Mouse (Mus musculus): ENCODE data around the gene Ube2b.
A peak's percentile ranks its signal among the peaks of the same experiment; 100 is the strongest.

The Ube2b gene

GRCm38 (mm10) chr11:51967443-51968401 is 32.8 kb downstream of the Ube2b start, which contains the start of gene Cdkn2aipnl:
Cdkn2aipnl (plus strand) TSS chr11:51967661.
- DNase-seq = peak; percentile 96

GRCm38 (mm10) chr11:51966651-51967050 is 33.9 kb downstream of the Ube2b start:
- DNase-seq = no peak

GRCm38 (mm10) chr11:51962277-51962676 is 38.3 kb downstream of the Ube2b start:
- DNase-seq = no peak

DNA sequence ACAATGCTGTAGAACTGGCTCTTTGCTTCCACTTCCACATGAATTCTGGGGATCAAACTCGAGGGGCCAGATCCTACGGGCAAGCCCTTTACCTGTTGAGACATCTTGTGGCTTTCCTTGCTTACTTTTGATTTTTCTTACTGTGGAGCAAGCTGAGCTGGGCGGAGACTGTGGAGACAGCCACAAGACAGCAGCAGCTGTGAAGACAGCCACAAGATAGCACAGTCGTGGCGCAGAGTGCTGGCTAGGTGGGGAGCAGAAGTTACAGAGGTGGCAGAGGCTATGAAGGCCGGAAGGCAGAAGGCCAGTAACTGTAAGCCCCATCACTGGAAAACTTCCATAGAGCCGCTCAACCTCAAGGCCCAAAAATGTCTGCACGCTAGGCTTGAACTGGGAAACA is 38.8 kb downstream of the Ube2b start:
- DNase-seq = no peak

GRCm38 (mm10) chr11:51960967-51961471 is 39.5 kb downstream of the Ube2b start:
- DNase-seq = no peak

DNA sequence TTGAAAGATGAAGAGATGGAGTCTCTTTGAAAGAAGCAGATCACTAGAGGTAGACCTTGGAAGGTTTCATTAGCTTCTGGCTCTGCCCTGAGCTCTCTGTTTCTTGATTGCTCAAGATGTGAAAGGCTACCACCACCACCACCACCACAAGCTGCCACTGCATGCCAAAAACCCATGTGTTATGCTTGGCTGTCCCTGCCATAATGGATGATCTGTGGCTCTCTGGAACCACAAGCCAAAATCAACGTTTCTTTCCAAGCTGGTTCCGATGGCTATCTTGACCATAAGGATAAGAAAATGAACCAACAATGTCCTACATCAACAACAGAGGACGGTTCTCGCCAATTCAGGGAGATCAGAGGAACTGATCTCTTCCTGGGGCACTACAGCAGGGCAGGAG is 40.5 kb downstream of the Ube2b start:
- no peak for DNase-seq

DNA sequence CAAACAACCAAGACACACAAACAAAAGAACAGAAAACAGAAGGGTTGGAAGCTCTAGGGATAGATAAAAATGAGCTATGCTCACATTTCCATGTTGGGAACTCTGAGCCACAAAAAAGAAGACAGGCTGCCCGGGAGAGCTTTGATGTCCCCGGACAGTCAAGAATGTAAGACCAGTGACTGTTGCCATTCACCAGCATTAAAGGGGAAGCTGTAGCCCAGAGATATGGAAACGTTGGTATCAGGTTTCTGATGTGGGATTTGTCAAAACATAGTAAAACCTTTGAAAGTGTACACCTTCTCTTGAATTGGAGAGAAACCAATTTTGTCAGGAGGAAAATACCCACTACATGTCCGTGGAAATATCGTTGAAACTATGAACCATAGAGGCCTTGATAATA is 41.1 kb downstream of the Ube2b start:
- no peak for DNase-seq

GRCm38 (mm10) chr11:51957760-51958159 is 42.8 kb downstream of the Ube2b start:
- DNase-seq = no peak

- no peak for DNase-seq
Measured at GRCm38 (mm10) chr11:51956112-51956511, 44.5 kb downstream of the Ube2b start.

DNA sequence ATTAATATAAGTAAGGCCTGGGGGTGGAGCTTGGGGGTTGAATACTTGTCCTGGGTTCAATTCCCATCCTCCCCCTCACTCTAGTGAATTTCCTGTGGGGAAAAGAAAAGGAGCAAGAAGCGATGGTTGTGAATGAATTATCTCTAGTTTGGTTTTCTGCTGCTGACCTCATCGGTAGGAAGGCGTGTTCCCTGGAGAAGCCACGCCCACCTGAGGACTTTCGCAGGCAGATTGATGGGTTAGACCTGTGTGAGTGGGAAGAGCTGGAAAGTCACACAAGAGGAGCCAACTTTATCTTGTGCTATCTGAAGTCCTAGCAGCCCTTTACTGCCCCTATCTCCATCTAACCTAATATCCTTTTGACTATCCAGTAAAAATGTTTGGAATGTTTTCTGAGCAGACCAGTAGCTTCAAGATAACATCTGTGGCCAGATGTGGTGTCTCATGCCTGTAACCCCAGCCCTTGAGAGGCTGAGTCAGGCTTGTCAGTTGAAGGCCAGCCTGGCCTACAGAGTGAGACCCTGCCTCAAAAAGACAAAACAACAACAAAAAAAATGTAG is 48.6 kb downstream of the Ube2b start:
- no peak for DNase-seq

GRCm38 (mm10) chr11:51949919-51950318 is 50.6 kb downstream of the Ube2b start:
- DNase-seq = no peak

DNA sequence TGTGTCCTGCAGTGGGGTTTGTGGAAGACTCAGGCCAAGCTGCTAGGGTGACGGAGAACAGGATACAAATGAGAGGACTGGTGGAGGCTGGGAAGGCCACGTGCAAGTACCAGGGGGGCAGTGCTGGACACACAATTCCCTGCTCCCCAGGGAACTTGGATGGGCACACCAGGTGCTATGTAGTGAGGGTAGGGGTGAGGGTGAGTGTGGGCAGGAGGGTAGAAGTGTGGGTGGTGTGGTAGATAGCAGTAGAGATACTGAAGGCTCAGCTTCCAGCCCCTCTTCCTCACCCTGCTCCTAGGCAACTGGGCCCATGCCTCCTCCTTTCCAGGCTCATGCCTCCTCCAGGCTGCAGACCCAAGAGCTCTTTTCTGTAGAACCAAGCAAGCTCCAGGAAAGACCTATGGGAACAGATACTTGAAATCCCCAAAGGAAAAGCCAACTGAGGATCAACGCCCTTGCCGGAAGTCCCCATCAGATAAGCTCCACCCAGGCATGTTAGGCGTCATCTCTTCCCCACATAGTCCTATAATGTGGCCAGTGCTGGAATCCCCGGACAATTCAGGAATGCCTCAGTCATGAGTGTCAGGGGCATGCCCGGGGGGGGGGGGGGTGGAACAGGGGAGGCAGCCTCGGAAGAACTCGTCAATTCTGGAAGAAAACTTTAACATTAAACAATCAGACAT is 51.3 kb downstream of the Ube2b start:
- DNase-seq = no peak

- DNase-seq = no peak
Measured at GRCm38 (mm10) chr11:51946144-51946543, 54.4 kb downstream of the Ube2b start.

DNA sequence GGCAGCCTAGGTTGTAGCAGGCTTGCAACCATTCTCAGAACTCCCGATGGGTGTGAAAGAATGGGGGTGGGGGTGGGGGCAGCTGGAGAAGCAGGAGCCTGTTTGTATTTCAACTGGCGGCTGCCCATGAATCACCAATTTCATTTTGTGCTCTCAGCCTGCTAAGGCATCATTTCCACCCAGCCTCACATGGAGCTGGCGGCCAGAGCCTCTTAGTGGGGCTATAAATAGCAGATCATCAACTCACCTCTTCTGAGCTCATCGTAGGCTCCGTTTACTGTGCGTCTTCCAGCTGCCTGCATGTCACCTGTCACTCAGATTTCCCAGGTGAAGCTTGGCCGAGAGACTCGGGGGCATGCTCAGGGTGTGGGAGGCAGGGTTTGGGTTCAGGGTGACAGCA is 55.0 kb downstream of the Ube2b start:
- DNase-seq = no peak

DNA sequence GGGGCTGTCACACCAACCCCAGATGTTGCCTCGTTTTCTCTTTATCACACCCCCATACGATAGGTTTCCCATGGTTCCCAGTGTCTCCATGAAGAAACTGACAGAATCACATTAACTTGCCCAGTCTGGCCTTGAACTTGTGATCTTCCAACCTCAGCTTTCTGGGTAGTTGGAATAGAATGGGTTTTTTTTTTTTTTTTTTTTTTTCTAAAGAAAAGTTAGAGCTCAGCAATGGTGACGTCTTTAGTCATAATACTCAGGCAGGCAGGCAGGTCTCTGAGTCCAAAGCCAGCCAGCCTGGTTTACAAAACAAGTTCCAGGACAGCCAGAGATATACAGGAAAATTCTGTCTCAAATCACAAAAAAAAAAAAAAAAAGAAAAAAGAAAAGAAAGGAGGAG is 56.3 kb downstream of the Ube2b start:
- no peak for DNase-seq

DNA sequence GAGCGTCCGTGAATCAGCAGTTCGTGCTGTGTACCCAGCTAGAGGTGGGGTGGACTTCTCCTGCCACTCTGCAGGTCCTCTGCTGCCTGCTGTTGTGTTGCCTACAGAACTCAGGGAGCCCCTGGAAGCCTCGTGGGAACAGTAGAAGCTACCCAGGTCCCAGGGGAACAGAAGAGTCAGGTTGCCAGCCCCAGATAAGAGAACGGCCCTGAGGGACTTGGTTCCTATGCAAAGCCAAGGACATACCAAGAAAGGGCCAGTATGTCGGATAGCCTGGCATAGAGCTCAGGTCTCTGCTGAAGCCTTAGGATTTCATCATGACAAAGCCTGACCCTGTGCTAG is 57.1 kb downstream of the Ube2b start:
- no peak for DNase-seq

- no peak for DNase-seq
Measured at GRCm38 (mm10) chr11:51942602-51943499, 57.7 kb downstream of the Ube2b start.

DNA sequence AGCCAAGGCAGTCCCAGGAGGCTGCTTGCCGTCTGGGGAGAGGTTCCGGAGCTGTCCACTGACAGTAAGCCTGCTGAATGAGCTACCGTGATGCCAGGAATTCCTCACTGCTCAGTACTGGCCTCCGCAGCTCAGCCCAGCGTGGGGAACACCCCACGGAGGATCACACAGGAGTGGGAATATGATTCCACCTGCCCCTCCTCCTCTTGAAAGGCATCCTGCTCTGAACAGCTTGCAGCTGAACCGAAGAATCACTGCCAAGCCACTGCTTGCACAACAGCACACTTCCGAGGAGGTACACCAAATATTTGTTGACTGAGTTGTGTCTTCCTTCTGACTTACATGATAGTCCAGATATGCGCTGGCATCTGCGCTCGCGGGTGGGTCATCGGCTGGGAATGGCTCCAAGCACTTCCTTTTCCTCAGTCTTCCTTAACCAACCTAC is 60.0 kb downstream of the Ube2b start:
- peak; percentile 40 for DNase-seq

DNA sequence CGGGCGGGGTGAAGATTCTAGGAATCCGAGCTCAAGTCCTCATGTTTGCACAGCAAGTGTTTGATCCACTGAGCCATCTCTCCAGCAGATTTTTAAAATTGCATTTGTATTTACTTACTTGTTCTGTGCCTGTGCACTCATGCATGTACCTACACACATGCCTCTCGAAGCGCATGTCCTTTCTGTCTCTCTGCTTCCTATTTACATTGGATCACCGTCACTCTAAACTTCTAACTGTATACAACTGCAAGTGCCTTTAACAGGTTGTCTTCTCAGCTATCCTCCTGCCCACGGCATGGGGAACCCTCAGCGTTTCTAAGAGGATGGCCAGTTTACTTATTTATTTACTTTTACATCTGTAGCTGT is 61.0 kb downstream of the Ube2b start:
- no peak for DNase-seq

- DNase-seq = no peak
Measured at GRCm38 (mm10) chr11:51938817-51939589, 61.6 kb downstream of the Ube2b start.

DNA sequence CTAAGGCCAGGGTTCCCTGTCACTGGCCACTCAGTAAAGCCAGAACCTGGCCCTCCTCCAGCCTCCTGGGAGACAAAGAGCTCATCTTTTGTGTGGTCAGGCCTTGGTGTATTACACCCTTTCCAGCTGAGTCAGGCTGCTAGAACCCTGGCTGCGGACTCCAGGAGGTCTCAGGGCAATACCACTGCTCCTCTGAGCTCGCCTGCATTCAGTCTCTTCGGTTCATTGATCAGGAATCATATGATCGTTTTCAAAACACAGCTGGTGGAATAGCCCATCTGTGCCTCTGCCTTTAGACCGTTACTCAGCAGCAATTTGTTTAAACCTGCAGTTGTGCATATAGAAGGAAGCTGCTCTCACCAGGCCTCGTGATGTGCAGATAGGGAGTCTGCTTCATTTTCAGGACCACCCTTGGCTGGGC is 63.2 kb downstream of the Ube2b start:
- peak; percentile 58 for DNase-seq

Data from kidney, adult 9 months (tissue).